Mouse (Mus musculus) T-cell, adult 2 months (primary cell): ENCODE data around the gene Mns1.
"Not testable (repeated sequence)": the region's sequence is repeated elsewhere in the genome, so short reads cannot be mapped to it uniquely, and the experiment has no call there.

Source experiments
- DNase-seq: peaks from one replicate; pipeline ENCODE4 v3.0.0; 2022; ENCODE audit warnings: low spot score

The Mns1 gene

DNA sequence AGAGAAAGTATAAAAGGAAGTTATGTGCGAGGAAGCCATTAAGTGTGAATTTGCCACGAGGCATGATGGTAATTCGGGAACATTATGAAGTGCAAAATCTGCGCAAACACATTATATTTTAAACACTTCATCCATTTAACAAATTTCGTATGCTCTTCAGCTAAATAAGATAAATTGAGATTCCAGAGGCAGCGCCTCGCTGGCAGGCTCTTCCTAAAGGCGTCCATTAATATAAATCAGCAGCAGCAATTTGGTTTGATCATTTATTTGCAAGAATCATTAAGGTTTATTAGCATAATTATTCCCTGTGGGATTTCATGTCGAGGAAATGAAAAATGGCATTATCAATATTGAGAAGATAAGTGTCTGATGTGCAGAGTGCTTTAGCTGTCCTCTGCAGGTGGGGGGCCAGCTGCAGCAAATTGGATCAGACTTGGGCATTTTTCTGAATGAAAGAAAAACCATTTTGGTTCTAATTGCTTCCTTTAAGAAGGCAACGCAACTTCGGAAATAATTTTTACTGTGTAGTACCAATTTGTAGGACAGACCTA, 12.4 kb upstream of the Mns1 start:
- DNase-seq: no peak

DNA sequence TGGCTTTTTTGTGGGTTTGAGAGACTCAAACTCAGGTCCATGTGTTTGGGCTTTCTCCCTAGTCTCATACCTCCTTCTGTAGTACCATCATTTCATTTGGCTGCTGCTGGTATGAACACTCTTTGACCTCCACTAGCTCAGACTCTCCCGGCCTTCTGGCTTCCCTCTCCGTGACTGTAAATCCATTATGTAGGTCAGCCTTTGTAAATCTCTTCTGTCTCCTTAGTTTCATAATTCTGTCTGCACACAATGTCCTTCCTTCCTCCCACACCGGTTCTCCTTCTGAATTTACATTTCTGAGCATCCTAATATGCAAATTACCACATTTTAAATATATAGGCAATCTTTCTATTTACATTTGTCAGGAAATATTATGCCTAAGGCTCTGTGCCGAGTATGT, 9.9 kb upstream of the Mns1 start:
- DNase-seq: no peak

DNA sequence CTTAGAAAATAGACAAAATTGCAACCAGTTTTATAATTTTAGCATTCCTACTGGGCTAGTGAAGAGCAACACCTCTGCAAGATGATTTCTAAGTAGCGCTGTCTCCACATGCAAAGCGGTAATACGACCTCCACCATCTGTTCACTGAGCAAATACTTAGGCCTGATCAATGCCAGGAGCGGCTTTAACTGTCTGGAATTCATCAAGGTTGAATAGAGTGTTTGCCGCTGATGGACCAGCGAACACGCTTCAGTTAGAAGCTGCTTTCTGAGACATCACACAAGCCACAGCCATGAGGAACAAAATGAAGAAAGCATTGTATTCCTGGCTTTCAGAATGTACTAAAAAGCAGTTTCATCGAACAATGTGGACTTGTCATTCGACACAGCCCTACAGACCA, 2.9 kb upstream of the Mns1 start:
- no peak for DNase-seq

DNA sequence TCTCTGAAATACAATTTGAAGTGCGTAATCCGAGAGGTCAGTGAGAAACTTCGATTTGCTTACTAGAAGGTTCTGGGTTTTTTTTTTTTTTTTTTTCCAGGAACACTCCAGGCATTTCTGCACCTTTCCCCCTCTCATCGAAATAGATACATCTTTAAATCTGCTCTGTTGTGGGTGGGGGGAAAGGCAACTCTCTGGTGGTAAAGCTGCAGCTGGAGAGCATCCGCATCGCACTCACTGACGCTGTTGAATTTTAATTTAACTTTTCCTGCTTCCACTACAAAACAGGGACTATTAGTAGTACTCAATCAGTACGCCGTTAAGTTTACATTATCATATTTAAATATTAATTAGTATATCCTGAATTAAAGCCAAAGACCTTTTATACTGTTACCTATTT, 938 bp downstream of the Mns1 start:
- DNase-seq: no peak

DNA sequence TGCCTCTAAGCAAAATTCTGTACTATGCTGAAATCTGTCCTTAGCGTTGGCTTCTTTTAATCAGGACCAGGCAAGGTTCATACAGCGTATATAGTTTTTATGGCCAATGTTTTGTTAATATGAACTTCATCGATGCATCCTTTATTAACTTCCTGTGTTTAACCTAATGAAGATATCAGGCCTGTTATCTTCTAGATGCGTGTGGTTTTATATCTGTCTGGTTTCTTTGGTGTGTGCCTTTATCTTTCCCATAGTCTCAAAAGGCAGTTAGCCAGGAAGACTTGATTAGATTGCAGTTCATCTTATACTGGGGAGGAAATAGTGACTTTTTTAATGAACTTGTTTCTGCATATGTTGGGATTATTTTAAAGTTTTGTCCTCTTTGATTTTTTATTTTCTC, 2.5 kb downstream of the Mns1 start:
- no peak for DNase-seq

DNA sequence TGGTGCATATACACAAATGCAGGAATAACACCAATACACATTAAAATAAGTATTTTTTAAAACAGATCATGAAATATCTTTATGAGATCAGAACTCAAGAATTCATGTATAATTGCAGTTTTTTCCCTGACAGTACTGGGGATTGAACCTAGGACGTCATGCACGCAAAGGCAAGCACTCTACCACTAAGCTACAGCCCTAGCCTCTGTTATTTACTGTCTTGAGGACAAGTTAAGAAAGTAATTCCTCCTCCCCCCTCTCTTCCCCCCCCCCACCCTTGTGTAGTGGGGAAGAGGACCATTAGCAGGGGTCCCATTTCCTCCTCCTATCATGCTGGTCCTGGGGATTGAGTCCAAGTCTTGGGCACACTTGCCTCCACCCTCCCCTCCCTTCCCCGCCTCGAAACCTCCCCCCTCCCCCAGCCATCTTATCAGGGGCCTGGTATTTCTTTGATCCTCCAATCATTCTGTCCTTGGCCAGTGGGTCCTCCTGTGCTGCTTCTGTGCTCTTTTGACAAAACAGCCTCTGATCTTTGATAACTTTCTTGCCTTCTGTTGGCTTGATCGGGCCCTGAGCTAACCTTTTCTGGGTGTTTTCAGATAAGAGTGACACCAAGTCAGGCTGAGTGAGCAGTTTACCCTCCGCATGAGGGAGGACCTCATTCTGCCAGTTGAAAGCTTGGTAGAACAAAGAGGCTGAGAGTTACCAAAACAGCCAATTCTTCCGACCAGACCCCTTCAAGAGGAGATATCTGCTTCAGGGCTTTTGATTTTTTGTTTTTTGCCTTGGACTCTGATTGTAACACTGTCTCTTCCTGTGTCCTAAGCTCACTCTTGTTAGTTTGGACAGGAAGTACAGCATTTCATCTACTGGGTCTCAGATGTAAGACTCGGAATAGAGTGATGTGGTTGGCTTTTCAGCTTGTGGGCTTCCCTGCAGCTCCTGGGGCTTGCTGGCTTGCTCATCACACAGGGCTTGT, 3.4 kb downstream of the Mns1 start:
- DNase-seq: peak; percentile 46

DNA sequence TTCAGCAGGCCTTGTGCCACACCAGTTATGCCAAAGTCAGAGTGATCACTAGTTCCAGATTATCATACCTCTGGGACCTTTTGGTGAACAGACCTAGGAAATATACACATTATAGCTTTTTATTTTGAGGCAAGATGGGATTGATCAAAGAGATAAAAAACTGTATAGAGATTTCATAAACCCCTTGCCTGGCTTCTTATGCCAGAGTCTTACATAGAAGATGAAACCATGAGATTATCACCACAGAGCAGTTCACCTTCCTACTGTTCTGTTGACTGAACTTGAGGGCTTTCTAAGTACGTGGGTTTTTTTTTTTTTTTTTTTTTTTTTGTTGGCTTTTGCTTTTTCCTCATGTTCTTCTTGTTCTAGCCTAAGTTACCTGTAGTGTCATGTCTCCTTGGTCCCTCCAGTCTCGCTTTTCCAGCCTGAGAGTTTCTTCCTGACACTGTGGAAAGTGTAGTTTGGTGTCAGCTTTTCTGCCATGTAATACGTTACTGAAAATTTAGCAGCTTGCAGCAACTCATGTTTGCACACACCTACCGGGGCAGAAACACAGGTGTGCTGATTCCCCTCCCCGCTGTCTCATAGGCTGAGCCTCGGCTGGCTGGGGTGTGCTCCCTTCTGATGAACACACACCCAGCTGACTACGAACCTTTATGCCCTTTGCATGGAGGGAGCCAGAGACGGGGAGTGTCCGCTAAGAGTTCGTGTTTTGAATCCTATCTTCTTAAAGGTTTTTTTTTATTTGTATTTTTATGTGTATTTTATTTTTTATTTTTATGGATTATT, 4.3 kb downstream of the Mns1 start:
- DNase-seq: no peak

DNA sequence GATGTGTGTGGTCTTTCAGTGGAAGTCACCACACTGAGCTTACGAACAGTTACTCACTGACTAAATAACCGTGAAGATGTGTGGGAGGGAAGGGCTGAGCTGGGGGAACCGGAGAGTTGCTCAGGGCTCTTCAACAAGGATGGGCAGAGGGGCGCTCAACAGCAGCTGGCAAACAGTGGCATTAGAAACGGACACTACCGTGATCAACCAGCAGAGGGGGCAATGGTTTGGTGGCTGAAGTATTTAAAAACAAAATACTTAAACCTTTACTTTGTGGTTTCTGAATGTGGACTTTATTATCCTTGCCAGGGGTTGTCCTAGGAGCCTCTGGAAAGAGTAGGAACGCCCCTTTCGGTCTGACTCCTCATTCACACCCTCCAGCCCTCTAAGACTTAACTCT, 10.2 kb downstream of the Mns1 start:
- DNase-seq: peak; percentile 67

DNA sequence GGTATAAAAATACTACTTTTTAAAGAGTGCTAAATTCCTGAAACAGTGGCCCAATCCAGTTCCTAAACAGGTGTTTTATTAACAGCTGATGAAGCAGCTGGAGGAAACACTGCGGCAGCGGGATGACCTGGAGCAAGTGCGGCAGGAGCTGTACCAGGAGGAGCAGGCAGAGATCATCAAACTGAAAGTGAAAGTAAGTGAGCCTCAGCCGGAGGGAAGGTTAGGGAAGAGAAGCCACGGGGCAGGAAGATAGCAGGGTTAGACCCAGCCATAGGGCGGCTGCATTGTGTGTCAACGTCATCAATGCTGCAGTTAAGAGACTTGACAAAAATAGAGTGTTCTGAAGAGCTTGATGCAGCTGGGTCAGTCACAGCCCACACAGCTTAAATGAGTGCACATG, 11.6 kb downstream of the Mns1 start:
- peak; percentile 68 for DNase-seq

DNA sequence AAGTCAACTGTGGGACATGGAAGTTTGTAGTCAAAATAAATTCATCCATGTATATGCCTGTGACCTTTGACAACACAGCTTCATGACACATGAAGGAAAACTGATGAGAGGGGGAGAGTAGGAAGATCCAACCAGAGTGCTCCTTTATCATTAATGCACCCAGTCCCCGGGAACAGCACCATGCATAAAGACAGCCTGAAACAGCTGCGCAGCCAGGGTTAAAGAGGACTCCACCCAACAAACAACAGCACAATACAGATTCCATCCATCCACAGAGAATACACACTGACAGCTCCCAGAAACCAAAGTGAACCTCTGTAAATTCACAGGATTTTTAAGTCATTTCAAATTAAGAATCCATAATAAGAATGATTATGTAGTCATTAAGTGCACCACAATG, 12.0 kb downstream of the Mns1 start:
- DNase-seq: no peak

DNA sequence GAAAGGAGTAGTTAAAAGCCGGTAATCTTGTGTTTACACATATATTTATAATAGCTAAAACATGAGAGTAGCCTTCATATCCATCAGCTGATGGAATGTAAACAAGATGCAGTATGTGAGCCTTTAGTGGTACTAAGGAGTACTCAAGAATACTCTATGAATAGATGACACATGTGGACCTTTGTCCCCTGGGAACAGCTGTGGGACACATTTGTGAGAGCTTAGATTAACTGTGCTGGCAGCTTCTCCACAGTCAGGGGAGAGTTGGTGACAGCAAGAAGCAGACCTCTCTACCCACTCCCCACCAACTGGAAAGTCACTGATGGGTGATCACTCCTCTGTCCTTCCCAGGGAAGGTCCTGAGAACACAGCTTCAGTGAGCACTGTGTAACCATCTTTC, 12.6 kb downstream of the Mns1 start:
- no peak for DNase-seq

DNA sequence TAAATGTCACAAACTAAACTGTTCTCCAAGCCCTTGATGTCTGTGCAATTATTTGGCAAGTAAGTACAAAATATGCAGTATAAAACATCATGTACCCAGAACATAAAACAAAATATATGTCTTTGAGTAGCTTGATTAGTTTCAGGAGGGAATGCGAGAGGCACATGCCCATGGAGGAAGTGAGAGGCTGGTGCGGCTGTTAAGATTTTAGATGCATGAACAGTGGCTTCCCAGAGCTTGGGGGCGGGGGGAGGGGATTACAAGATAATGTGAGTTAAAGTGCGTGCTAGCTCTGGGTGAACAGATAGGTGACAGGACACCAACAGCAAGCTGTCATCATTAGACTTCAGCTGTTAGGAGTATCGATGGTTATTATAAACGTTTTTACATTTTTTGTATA, 13.3 kb downstream of the Mns1 start:
- DNase-seq: no peak

DNA sequence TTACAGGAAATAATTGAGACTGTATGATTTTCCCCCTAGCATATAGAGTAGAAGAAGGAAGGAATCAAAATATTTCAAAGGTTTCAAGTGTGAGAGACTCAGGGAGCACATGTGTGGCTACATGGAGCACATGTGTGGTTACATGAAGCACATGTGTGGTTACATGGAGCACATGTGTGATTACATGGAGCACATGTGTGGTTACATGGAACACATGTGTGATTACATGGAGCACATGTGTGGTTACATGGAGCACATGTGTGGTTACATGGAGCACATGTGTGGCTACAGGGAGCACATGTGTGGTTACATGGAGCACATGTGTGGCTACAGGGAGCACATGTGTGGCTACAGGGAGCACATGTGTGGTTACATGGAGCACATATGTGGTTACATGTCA, 16.5 kb downstream of the Mns1 start:
- not testable (repeated sequence) for DNase-seq

DNA sequence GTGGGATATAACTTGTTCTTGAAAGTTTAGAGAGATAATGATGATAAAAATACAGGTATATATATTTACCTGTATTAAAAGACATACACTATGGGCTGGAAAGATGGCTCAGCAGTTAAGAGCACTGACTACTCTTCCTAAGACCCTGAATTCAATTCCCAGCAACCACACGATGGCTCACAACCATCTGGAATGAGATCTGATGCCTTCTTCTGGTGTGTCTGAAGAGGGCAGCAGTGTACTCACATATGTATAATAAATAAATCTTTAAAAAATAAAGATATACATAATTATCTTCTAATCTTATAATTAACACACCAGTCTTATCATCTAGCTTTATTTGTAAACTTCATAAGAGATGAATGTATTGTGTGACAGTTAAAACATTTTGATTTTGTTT, 18.6 kb downstream of the Mns1 start:
- no peak for DNase-seq

DNA sequence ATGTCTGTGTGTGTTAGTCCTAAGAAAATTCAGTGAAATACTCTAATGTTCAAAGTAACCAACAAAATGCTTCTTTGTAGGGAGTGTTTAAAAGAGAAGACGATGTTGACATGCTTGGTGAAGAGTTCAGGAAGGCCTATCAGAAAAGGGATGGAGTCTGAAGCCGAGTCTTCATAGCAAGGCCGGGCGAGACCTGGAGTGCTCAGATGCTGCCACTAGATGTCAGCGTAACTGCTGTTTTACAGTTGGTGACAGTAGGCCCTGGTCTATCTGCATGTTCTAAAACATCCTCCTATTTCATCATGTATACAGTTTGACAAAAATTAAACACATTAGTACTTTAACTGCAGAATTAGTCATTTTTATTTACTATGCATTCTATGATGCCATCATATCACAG, 20.4 kb downstream of the Mns1 start:
- peak; percentile 76 for DNase-seq

DNA sequence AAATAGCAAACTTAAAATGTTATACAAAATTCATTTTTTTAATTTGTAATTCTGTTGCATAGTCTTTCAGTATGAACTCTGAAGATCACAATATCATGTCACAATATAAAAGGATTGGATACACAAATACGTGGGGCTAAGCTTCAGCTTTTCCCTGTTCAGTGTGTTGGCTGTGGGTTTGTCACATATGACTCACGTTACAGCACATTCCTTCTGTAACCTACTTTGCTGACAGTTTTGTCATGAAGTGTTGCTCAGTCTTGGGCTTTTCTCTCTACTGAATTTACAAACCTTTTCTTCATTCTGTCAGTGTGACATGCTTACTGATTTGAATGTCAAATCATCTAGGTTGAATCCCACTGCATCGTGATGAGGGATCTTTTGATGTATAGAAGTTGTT, 21.9 kb downstream of the Mns1 start:
- DNase-seq: no peak

DNA sequence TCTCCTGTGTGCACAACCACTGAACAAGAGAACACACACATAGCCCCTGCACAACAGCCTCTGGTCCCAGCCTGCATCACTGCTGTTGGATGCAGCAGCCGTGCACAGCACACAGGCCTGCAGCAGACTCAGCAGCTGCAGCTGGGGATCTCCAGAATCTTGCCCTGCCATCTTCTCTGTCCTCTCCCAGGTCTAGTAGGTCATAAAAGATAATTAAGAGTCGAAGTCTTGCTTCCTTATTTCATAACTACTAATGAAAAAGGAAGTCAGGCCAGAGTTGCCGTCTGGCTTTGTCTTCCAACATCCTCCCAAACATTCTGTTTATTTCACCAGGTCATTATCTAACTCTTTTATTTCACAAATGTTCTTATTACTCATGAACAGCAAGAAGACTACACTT, 23.0 kb downstream of the Mns1 start:
- DNase-seq: no peak

DNA sequence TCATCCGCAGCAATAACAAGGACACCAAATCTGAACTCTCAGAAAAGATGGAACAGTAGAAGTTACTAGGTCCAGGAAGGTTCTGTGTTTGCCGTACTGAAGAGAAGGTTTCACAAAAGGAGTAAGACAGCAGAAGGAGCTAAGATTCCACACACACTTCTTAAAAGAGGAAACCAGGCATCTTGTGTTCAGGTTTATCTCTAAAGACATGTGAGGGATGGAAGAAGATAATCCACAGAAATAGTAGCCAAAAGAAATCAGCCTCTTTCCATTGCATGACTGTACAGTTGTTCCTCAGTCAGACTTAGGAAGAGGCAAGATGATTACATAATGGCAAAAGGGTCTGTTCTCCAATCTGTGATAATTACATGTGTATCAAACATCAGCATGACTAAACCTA, 24.6 kb downstream of the Mns1 start:
- DNase-seq: no peak

DNA sequence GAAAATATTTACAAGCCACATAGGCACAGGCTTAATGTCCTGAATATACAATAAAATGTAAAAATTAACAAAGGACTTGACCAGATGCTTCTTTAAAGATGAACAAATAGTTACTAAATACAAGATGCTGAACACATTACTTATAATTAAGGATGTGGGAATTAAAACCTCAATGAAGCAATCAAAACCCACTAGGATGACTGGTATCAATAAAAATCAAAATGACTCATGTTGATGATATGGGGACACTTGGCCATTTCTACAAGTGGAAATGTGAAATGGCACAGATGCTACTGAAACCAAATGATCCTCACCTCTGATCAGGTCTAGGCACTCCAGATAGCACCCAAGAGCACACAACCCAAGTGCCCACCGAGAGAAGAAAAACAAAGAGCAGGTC, 27.0 kb downstream of the Mns1 start:
- no peak for DNase-seq

DNA sequence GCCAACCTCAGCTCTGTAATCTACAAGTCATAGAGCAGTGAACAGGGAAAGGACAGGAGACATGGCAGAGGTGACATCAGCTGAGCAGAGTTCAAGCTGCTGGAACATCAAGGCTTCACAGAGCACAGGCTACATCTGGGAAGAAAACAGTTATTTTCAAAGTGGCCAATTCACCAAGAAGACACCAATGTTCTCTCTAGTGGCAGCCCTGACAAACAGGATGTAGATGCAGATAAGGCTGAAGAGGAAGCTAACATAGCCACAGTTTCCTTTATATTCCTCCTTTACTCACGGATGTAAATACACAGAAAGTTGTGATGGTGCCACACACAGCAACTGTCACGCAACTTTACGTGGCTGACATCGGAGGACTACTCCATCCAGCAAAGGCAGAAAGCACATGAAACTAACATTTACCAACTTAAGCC, 28.0 kb downstream of the Mns1 start:
- peak; percentile 78 for DNase-seq

DNA sequence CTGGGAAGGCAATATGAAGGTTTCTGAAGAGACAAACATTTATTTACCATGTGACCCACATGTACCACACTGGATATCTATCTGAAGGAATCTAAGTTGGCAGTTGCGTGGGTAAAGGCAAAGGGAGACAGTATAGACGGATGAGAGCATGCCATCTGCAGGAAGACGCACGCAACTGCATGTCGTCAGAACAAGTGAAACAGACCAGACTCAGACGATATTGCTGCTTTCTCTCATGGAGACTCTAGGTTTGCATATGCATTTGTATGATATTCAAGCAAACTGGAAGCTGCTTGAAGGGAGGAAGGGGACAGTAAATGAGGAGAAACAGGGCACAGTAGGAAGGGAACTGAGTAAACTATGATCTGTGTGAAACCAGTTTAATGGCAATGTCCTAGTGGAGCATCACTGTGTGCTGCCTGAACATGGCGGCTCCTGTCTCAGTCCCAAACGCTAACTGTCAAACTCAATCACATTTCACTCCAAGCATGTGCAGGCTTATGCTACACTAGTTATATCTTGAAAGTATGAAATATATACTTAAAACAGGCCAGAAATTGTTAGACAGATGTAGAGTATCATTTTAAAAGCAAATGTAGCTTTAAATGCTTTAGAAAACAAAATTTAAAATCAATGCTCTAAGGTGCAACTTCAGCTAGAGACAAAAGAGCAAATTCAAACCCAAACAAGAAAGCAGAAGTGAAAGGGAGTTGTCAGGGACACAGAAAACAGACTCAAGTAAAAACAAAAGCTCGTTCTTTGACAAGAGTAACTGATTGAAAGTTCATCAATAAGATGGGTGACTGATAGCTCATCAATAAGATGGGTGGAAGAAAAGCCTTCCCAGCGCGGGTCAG, 30.0 kb downstream of the Mns1 start:
- DNase-seq: peak; percentile 62

DNA sequence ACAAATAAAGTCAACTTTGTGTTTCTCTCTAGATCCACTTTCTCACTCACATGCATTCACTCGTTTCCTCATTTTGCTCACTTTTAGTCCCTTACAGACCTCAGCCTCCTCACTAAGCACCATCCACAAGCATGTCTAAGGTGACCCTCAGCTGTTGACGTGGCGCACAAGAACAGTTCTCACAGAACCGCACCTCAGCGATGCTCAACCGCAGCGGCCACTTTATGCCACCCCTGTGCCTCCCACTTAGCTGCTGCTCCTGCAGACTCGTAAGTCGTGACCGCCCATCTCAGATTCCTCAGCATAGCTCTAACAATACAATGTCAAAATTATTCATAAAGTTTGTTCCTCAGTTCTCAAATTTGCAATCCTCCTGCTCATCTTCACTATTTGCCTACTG, 30.8 kb downstream of the Mns1 start:
- no peak for DNase-seq
